Mouse (Mus musculus) bone marrow macrophage, adult 2 months (primary cell): ENCODE data around the gene Nipa1. TPM values are rescaled to one million over a fixed set of nuclear protein-coding genes. Genes with fewer than 3 reads are reported as not detected.

Experiments
- H3K27ac ChIP-seq: 2 replicates; pipeline ENCODE4 v1.5.1; 2012; ENCODE audit warnings: low read depth, low read length; ENCODE audit not compliant: insufficient read depth
- H3K4me1 ChIP-seq: 2 replicates; pipeline ENCODE4 v1.6.1; 2012; ENCODE audit warnings: low read length; ENCODE audit not compliant: control insufficient read depth, insufficient read depth
- H3K4me3 ChIP-seq: 2 replicates; pipeline ENCODE4 v1.5.1; 2012; ENCODE audit warnings: mild to moderate bottlenecking, low read length, moderate library complexity; ENCODE audit not compliant: insufficient read depth
- CTCF ChIP-seq: IDR thresholded peaks from 2 replicates; pipeline ENCODE4 v1.5.1; 2012; ENCODE audit warnings: low read depth, mild to moderate bottlenecking, low read length, moderate library complexity
- POLR2A ChIP-seq: IDR thresholded peaks from 2 replicates; pipeline ENCODE4 v1.6.1; 2012; ENCODE audit warnings: mild to moderate bottlenecking, low read depth, low read length, borderline replicate concordance
- polyA plus RNA-seq: library from polyadenylated mRNA; stranded (reverse); fragments of >200 nt; gene quantifications from 2 replicates; pipeline ENCODE4 v1.2.4, GENCODE M21; 2012; ENCODE audit not compliant: missing spikeins, insufficient read depth, insufficient read length

The Nipa1 gene
- polyA plus RNA-seq, 1 experiment, result 4.6 TPM

DNA sequence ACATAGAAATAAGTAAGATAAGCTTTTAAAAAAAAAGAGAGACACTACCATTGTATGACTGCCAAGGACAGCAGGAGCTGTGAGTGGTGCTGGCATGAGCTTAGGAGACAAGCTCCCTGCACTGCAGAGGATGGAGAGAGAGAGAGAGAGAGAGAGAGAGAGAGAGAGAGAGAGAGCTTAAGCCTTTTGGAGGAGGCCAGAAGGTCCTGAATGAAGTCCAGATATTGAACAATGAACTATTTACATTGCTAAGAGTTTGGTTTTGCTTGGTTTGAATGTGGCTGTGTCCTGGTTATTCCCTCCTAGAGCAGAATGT, 8.8 kb downstream of the Nipa1 start:
- Histone ChIP-seq H3K27ac (no peak overlapping the region), H3K4me1 (peaks cover 27% of the 10 kb centered on the region), H3K4me3 (no peak overlapping the region)
- TF ChIP-seq CTCF (no peak), POLR2A (no peak)

DNA sequence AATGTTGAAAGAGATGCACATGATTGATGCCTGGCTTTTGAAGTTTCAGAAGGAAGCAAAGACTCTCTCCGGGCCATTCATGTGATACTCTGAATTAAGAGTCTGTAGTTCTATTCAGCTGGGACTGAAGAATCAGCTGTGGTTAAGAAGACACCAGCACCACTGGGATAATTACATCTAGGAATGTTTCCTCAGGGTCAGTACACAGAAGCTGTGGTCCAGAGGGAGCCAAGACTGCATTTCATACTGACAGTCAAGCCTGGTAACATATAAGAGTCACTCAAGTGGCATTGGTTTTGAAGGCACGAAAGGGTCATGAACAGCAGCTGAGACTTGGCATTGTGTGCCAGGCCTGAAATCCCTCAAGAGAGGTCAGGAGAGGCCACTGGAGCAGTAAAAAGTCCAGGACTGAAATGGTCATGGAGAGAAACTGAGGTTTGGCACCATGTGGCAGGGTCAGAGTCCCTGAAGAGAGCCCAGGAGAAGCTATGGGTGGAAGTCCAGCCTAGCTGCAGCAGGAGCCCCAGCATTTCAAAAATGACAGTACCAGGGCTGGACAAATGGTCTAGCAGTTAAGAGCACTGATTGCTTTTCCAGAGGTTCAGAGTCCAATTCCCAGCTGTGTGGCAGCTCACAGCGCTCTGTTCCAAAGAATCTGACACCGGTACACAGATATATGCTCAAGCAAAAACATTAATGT, 9.3 kb downstream of the Nipa1 start:
- Histone ChIP-seq H3K27ac (no peak overlapping the region), H3K4me3 (no peak overlapping the region), H3K4me1 (peaks cover 27% of the 10 kb centered on the region)
- TF ChIP-seq CTCF (no peak), POLR2A (no peak)

DNA sequence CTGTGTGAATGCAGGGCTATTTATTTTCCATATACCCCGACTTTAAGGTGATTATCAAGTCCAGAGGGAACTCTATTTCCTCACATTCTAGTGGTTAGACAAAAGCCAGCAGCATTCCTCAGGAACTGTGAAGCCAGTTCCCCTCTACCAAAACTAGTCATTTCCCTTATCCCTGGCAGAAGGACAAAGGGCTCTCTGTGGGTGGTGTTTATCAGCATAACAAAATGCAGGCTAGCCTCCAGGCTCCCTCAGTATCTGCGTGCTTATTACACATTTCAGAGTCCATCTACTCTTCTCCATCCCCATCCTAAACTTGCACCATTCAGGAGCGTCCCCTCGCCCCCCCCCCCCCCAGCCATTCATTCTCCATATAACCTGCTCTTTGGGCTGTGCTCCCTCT, 20.8 kb downstream of the Nipa1 start:
- H3K4me1 ChIP-seq, result 0 out of 2 replicates have a peak, but pooled peaks cover 3% of the 10 kb centered on the region
- H3K4me3 ChIP-seq, result no peak overlapping the region
- H3K27ac ChIP-seq, result no peak overlapping the region
- TF ChIP-seq POLR2A, result no peak
- no peak for TF ChIP-seq CTCF

DNA sequence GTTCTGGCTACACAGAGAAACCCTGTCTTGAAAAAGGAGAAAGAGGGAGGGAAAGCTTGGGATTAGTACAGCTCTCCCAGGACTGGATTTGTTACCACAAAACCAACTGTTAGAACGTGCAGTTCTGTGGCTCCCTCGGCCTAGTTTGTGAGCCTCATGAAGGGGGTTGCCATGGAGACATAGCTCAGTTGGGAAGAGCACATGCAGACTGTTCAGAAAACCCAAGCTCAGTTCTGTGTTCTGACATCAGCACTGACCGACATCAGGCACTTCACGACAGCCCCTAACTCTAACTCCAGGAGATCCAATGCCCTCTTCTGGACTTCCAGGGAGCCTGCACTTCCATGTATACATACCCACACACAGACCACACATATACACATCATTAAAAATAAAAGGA, 24.7 kb downstream of the Nipa1 start:
- Histone ChIP-seq H3K4me1 (0 out of 2 replicates have a peak, but pooled peaks cover 2% of the 10 kb centered on the region), H3K4me3 (no peak overlapping the region), H3K27ac (no peak overlapping the region)
- TF ChIP-seq CTCF, result no peak
- no peak for TF ChIP-seq POLR2A

DNA sequence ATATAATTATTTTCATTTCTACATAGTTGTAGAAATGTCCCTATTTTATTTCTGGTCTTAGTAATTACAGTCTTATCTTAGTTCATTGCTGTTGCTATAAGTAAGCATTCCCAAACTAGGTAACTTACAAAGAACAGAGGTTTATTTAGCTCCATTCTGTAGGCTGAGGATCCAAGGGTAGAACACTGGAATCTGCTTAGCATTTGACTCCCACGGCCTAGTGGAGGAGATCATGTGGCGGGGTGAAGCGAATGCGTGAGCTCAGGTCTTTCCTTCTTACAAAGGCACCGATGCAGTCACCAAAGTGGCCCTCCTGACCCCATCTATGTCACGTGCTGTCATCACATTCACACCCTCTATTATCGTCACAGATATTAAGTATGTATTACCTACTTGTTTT, 27.9 kb downstream of the Nipa1 start:
- Histone ChIP-seq H3K27ac (no peak overlapping the region), H3K4me1 (no peaks in the 10 kb centered on the region), H3K4me3 (no peak overlapping the region)
- TF ChIP-seq POLR2A, result no peak
- TF ChIP-seq CTCF, result no peak

DNA sequence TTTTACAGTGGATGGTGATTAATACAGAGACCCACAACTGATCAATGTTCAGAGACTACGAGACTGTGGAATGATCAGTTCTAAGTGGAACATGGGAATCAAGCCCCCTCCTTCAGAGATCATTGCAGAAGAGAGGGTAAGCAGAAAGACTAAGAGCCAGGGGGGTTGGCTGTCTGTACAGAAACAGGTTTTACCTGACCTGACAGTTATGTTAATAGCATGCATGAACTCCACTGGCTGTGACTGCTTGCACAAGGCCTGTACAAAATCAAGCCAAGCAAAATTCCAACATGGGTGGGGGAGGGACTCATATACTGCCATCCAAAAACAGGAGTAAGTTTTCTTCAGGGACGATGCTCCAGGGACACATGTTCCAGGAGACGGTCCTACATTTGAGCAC, 28.6 kb downstream of the Nipa1 start:
- TF ChIP-seq CTCF (no peak), POLR2A (no peak)
- Histone ChIP-seq H3K27ac (no peak overlapping the region), H3K4me1 (peaks cover 3% of the 10 kb centered on the region; the same call in 1 of the 2 replicates), H3K4me3 (no peak overlapping the region)

DNA sequence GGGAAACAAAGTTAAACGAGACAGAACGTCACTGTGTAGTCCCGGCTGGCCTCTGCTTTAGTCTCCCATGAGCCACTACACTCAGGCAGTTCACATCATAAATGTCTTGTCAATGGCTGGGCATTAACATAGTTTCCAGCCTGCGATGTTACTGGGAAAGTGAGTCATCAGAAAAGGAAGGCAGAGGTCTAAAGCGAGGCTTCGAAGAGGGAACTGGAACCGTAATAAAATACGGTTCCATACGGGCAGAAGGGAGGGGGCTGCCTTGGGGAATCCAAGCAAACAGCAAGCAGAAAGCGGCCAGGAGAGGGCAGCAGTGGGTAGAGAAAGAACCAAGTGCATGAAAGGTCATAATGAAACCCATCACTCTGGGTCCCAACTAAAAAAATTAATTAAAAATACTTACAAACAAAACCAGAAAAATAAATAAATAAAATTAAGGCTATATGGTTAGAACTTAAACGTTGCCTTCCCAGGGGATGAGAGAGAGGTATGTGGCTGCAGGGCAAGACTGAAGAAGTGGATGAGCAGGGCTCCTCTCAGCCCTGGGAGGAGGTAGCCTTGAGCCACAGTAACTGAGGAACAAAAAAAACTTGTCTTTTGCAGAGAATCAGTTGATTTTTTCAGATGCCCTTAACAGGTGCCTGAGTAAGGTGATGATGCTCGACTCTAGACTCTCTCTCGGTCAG, 33.1 kb downstream of the Nipa1 start:
- Histone ChIP-seq H3K4me1 (peaks cover 3% of the 10 kb centered on the region; the same call in 1 of the 2 replicates), H3K4me3 (peak overlapping the region; percentile 15; the same call in 1 of the 2 replicates), H3K27ac (0 out of 2 replicates have a peak overlapping the region, but pooled peaks have one; percentile 2)
- TF ChIP-seq POLR2A (no peak), CTCF (peak; percentile 46; the same call in 1 of the 2 replicates)

DNA sequence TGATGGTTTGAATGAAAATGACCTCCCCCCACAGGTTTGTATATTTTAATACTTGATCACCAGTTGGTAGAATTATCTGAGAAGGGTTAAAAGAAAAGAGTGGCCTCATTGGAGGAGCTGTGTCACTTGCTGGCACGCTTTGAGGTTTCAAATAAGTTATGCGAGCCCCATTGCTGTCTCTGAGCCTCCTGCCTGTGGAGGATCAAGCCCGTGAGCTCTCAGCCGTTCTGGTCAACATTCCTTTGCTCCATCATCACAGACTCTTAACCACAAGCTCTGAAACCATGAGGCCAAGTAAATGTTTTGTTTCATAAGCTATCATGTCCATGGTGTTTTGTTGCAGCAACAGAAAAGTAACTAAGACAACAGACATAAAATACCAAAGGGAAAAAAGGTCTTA, 35.0 kb downstream of the Nipa1 start:
- no peak overlapping the region for H3K27ac ChIP-seq
- TF ChIP-seq CTCF (no peak), POLR2A (no peak)
- H3K4me3 ChIP-seq, result no peak overlapping the region
- H3K4me1 ChIP-seq, result peaks cover 3% of the 10 kb centered on the region; the same call in 1 of the 2 replicates

DNA sequence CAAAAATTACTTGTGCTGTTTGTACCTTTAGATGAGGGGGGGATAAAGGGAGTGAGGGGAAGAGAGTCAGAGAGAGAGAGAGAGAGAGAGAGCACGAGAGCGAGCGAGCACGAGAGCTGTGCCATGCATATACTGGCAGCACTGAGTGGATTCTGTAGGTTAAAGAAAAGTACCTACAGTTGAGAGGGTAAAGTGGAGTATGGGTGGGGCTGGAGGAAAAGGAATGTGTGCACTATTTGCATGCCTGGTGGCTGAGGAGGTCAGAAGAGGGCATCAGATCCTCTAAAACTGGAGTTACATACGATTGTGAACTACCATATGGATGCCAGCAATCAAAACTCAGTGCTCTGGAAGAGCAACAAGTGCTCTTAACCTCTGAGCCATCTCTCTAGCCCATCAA, 36.6 kb downstream of the Nipa1 start:
- Histone ChIP-seq H3K4me1 (peaks cover 3% of the 10 kb centered on the region; the same call in 1 of the 2 replicates), H3K4me3 (no peak overlapping the region), H3K27ac (no peak overlapping the region)
- no peak for TF ChIP-seq POLR2A
- TF ChIP-seq CTCF, result no peak
